Mouse (Mus musculus) lung, postnatal 0 days (tissue): ENCODE measurements around the gene Vwa3b. TPM values are rescaled to one million over a fixed set of nuclear protein-coding genes. Genes with fewer than 3 reads are reported as not detected.

ENCODE experiments used
- ATAC-seq: fragments of 200-750 bp; cut with Nextera tagmentation; 2 replicates; pipeline ENCODE4 v1.8.0; 2017; ENCODE audit warnings: moderate library complexity
- DNase-seq: peaks from one replicate; pipeline ENCODE4 v3.0.0-alpha.2; 2016; ENCODE audit warnings: low spot score
- H3K27ac ChIP-seq: fragments of 300-500 bp; sonication (generic); 2 replicates; pipeline ENCODE4 v1.5.1; 2014; ENCODE audit warnings: antibody characterized with exemption, mild to moderate bottlenecking, low read length, mixed read lengths
- H3K27me3 ChIP-seq: fragments of 300-500 bp; sonication (generic); replicated peaks from 2 replicates; pipeline ENCODE4 v1.6.1; 2014; ENCODE audit warnings: low read length, mixed read lengths; ENCODE audit not compliant: insufficient read depth
- H3K36me3 ChIP-seq: fragments of 300-500 bp; sonication (generic); 2 replicates; pipeline ENCODE4 v1.6.1; 2014; ENCODE audit warnings: low read length, mixed read lengths; ENCODE audit not compliant: insufficient read depth
- H3K4me1 ChIP-seq: fragments of 300-500 bp; sonication (generic); 2 replicates; pipeline ENCODE4 v1.6.1; 2014; ENCODE audit warnings: antibody characterized with exemption, low read depth, low read length, mixed read lengths; ENCODE audit not compliant: insufficient read depth
- H3K4me2 ChIP-seq: fragments of 300-500 bp; sonication (generic); replicated peaks from 2 replicates; pipeline ENCODE4 v1.6.1; 2014; ENCODE audit warnings: low read depth, mild to moderate bottlenecking, low read length, moderate library complexity, mixed read lengths
- H3K4me3 ChIP-seq: fragments of 300-500 bp; sonication (generic); 2 replicates; pipeline ENCODE4 v1.5.1; 2014; ENCODE audit warnings: low read depth, low read length
- H3K9ac ChIP-seq: fragments of 300-500 bp; sonication (generic); replicated peaks from 2 replicates; pipeline ENCODE4 v1.6.1; 2014; ENCODE audit warnings: low read depth, mild to moderate bottlenecking
- H3K9me3 ChIP-seq: fragments of 300-500 bp; sonication (generic); 2 replicates; pipeline ENCODE4 v1.6.1; 2016; ENCODE audit warnings: low read length, mixed read lengths
- CTCF ChIP-seq: IDR thresholded peaks from 2 replicates; pipeline ENCODE4 v1.5.1; 2016; ENCODE audit warnings: antibody characterized with exemption, mild to moderate bottlenecking
- EP300 ChIP-seq: IDR thresholded peaks from 2 replicates; pipeline ENCODE4 v1.6.1; 2016; ENCODE audit warnings: antibody characterized with exemption, mild to moderate bottlenecking, control low read depth
- WGBS: fragments of 180-500 bp; shearing (Covaris S2); extraction: QIAGEN DNeasy Blood & Tissue Kit; methylation state at CpG from one replicate; pipeline ENCODE4 v1.1.7; 2014; 5-methylcytosine and 5-hydroxymethylcytosine counted together
- polyA plus RNA-seq: library from polyadenylated mRNA; unstranded; fragments of >200 nt; fragmentation: Nextera tagmentation; extraction: Ambion mirVana; gene quantifications from 2 replicates; pipeline ENCODE4 v1.2.1, GENCODE M21; 2015

Vwa3b gene
- 1.4 and 2.3 TPM in 2 replicates for polyA plus RNA-seq

- no peaks in the 10 kb centered on the region for H3K36me3 ChIP-seq
- H3K4me2 ChIP-seq = no peak within 1 kb of the TSS
- no peak within 1 kb of the TSS for H3K27ac ChIP-seq
- WGBS = 63% methylated on average over 5 of the region's 5 CpGs
- TF ChIP-seq CTCF (no peak), EP300 (no peak)
- no peak within 1 kb of the TSS for H3K4me3 ChIP-seq
- no peak for ATAC-seq
- no peak for DNase-seq
- no peaks in the 10 kb centered on the region for H3K4me1 ChIP-seq
- no peak within 1 kb of the TSS for H3K9ac ChIP-seq
- H3K9me3 ChIP-seq = no peaks in the 10 kb centered on the region
- H3K27me3 ChIP-seq = no peaks in the 10 kb centered on the region
These were observed at the start of gene Vwa3b for GRCm38 (mm10) chr1:37025962-37026686. TSS of gene Vwa3b (plus strand) at chr1:37026596.

- H3K9me3 ChIP-seq = no peaks in the 10 kb centered on the region
- 43% methylated on average over 4 of the region's 4 CpGs for WGBS
- no peaks in the 10 kb centered on the region for H3K27me3 ChIP-seq
- H3K4me3 ChIP-seq = no peak overlapping the region
- DNase-seq (peak; percentile 40), ATAC-seq (no peak)
- H3K4me2 ChIP-seq = no peak overlapping the region
- no peaks in the 10 kb centered on the region for H3K36me3 ChIP-seq
- H3K27ac ChIP-seq = no peak overlapping the region
- TF ChIP-seq CTCF (no peak), EP300 (no peak)
- H3K4me1 ChIP-seq = no peaks in the 10 kb centered on the region
- no peak overlapping the region for H3K9ac ChIP-seq
These were observed 49.6 kb upstream of the Vwa3b start for GRCm38 (mm10) chr1:36976770-36977169.

GRCm38 (mm10) chr1:36982191-36982961 lies 44.0 kb upstream of the Vwa3b start:
- Histone ChIP-seq H3K27ac (no peak overlapping the region), H3K27me3 (no peaks in the 10 kb centered on the region), H3K4me2 (no peak overlapping the region), H3K36me3 (no peaks in the 10 kb centered on the region), H3K4me3 (no peak overlapping the region), H3K9ac (no peak overlapping the region), H3K4me1 (no peaks in the 10 kb centered on the region), H3K9me3 (no peaks in the 10 kb centered on the region)
- WGBS = 75% methylated on average over 9 of the region's 9 CpGs
- DNase-seq (no peak), ATAC-seq (no peak)
- TF ChIP-seq EP300 (no peak), CTCF (no peak)

- H3K4me3 ChIP-seq = no peak overlapping the region
- TF ChIP-seq CTCF (no peak), EP300 (no peak)
- H3K4me2 ChIP-seq = no peak overlapping the region
- no peak overlapping the region for H3K27ac ChIP-seq
- 48% methylated on average over 4 of the region's 4 CpGs for WGBS
- H3K4me1 ChIP-seq = no peaks in the 10 kb centered on the region
- no peaks in the 10 kb centered on the region for H3K9me3 ChIP-seq
- no peaks in the 10 kb centered on the region for H3K36me3 ChIP-seq
- H3K27me3 ChIP-seq = no peaks in the 10 kb centered on the region
- DNase-seq = no peak
- no peak overlapping the region for H3K9ac ChIP-seq
- ATAC-seq = no peak
These were observed 42.6 kb upstream of the Vwa3b start for GRCm38 (mm10) chr1:36983754-36984153.

- no peak for DNase-seq
- Histone ChIP-seq H3K4me1 (no peaks in the 10 kb centered on the region), H3K27ac (no peak overlapping the region), H3K4me2 (no peak overlapping the region), H3K27me3 (no peaks in the 10 kb centered on the region), H3K9me3 (no peaks in the 10 kb centered on the region), H3K9ac (no peak overlapping the region), H3K36me3 (no peaks in the 10 kb centered on the region), H3K4me3 (no peak overlapping the region)
- TF ChIP-seq CTCF (no peak), EP300 (no peak)
- 39% methylated on average over 6 of the region's 6 CpGs for WGBS
- no peak for ATAC-seq
These were observed 42.0 kb upstream of the Vwa3b start for GRCm38 (mm10) chr1:36984406-36984805.

GRCm38 (mm10) chr1:36985896-36986295 lies 40.5 kb upstream of the Vwa3b start:
- Histone ChIP-seq H3K27ac (no peak overlapping the region), H3K9me3 (no peaks in the 10 kb centered on the region), H3K9ac (no peak overlapping the region), H3K27me3 (no peaks in the 10 kb centered on the region), H3K36me3 (no peaks in the 10 kb centered on the region), H3K4me3 (no peak overlapping the region), H3K4me1 (no peaks in the 10 kb centered on the region), H3K4me2 (no peak overlapping the region)
- DNase-seq = no peak
- WGBS = 59% methylated on average over 6 of the region's 6 CpGs
- no peak for ATAC-seq
- TF ChIP-seq CTCF = no peak
- no peak for TF ChIP-seq EP300
